Mouse (Mus musculus) gastrocnemius, postnatal 10 days (tissue): ENCODE measurements around the gene Mxd4. TPM values are rescaled to one million over a fixed set of nuclear protein-coding genes. Genes with fewer than 3 reads are reported as not detected.

Experiments used
- DNase-seq: peaks from one replicate; pipeline ENCODE4 v3.0.0; 2021; ENCODE audit warnings: mixed read lengths
- long read RNA-seq, 2 experiments: library from polyadenylated mRNA; stranded (forward); transcript quantifications; one replicate each; pipeline ENCODE4 v2.0.0; 2021
- total RNA-seq, 2 experiments: library from RNA; stranded (reverse); gene quantifications; 2 replicates each; pipeline ENCODE4 v1.2.3; 2021

Mxd4 gene
- 10 to 100 TPM; 57.0 to 58.8 TPM for total RNA-seq
- long read RNA-seq, experiment 1, transcript Mxd4-201 (6 exons, 3,872 nt), result major isoform, 7 of 22 reads
- long read RNA-seq, experiment 1, partial matches to known transcripts, result 0 of 22 reads
- long read RNA-seq, experiment 1, other reads (novel, unspliced or antisense), result 15 of 22 reads
- long read RNA-seq, experiment 2, transcript Mxd4-201 (6 exons, 3,872 nt), result major isoform, 10 of 30 reads
- long read RNA-seq, experiment 2, partial matches to known transcripts, result 0 of 30 reads
- long read RNA-seq, experiment 2, other reads (novel, unspliced or antisense), result 20 of 30 reads

- DNase-seq, result peak; percentile 100
Observed at GRCm38 (mm10) chr5:34187601-34188316, at the start of gene Mxd4. Mxd4 (minus strand) TSS chr5:34187720.

- peak; percentile 75 for DNase-seq
Observed at GRCm38 (mm10) chr5:34235898-34236420, 48.4 kb upstream of the Mxd4 start.

GRCm38 (mm10) chr5:34235056-34235455 lies 47.5 kb upstream of the Mxd4 start:
- DNase-seq, result no peak

- DNase-seq, result no peak
Observed at GRCm38 (mm10) chr5:34233221-34233515, 45.6 kb upstream of the Mxd4 start.

GRCm38 (mm10) chr5:34232481-34233220 lies 45.1 kb upstream of the Mxd4 start:
- no peak for DNase-seq

GRCm38 (mm10) chr5:34231901-34232300 lies 44.4 kb upstream of the Mxd4 start:
- DNase-seq, result no peak

- DNase-seq, result no peak
Observed at GRCm38 (mm10) chr5:34230599-34231485, 43.3 kb upstream of the Mxd4 start.

GRCm38 (mm10) chr5:34229503-34229902 lies 42.0 kb upstream of the Mxd4 start:
- no peak for DNase-seq

- no peak for DNase-seq
Observed at GRCm38 (mm10) chr5:34225516-34225915, 38.0 kb upstream of the Mxd4 start.

GRCm38 (mm10) chr5:34224515-34224914 lies 37.0 kb upstream of the Mxd4 start:
- DNase-seq, result no peak

GRCm38 (mm10) chr5:34220001-34220400 lies 32.5 kb upstream of the Mxd4 start:
- DNase-seq, result no peak

GRCm38 (mm10) chr5:34218672-34219071 lies 31.2 kb upstream of the Mxd4 start:
- no peak for DNase-seq

- DNase-seq, result no peak
Observed at GRCm38 (mm10) chr5:34217756-34218155, 30.2 kb upstream of the Mxd4 start.

- no peak for DNase-seq
Observed at GRCm38 (mm10) chr5:34216025-34216424, 28.5 kb upstream of the Mxd4 start.

- DNase-seq, result no peak
Observed at GRCm38 (mm10) chr5:34213659-34214058, 26.1 kb upstream of the Mxd4 start.

- peak; percentile 75 for DNase-seq
Observed at GRCm38 (mm10) chr5:34210279-34210678, 22.8 kb upstream of the Mxd4 start.

GRCm38 (mm10) chr5:34207503-34207902 lies 20.0 kb upstream of the Mxd4 start:
- no peak for DNase-seq

- DNase-seq, result no peak
Observed at GRCm38 (mm10) chr5:34205788-34206187, 18.3 kb upstream of the Mxd4 start.

GRCm38 (mm10) chr5:34204911-34205310 lies 17.4 kb upstream of the Mxd4 start:
- no peak for DNase-seq

GRCm38 (mm10) chr5:34202006-34202405 lies 14.5 kb upstream of the Mxd4 start:
- no peak for DNase-seq

- no peak for DNase-seq
Observed at GRCm38 (mm10) chr5:34201396-34201795, 13.9 kb upstream of the Mxd4 start.

GRCm38 (mm10) chr5:34198615-34199014 lies 11.1 kb upstream of the Mxd4 start:
- DNase-seq, result no peak
